25 mouse cellular contexts compared by ENCODE assay signal in genomic region chr19:43775433-43775832, GRCm38 (mm10). TPM values are rescaled to one million over a fixed set of nuclear protein-coding genes. Genes with fewer than 3 reads are reported as not detected.
DNase-seq lines count a peak whose midpoint lies in the region; ATAC-seq and TF ChIP-seq lines count a peak whose summit lies in the region.
"Had no signal": no experiment of that assay in that cellular context is flagged by ENCODE, and none has a peak within 500 bp of the region (broad histone marks: within the 10 kb centered on the region; RNA-seq: fewer than 3 reads in every experiment).

No protein-coding gene starts in this region.

- peak overlapping the region; percentile 16; the same call in 1 of the 2 replicates for H3K4me2 ChIP-seq in heart, embryonic 11.5 days
- H3K4me2 ChIP-seq in liver, embryonic 12.5 days = no peak overlapping the region
- H3K4me2 ChIP-seq in midbrain, postnatal 0 days (ENCODE audit: low read depth, low read length, poor library complexity, severe bottlenecking) = no peak overlapping the region
- no peak overlapping the region for H3K4me2 ChIP-seq in hindbrain, embryonic 13.5 days
- H3K4me2 ChIP-seq: embryonic facial prominence, embryonic 12.5 days; heart, embryonic 15.5 days; hindbrain, embryonic 14.5 days had no signal

- H3K4me3 ChIP-seq in heart, embryonic 11.5 days (ENCODE audit: low read depth, low read length) = no peak overlapping the region
- no peak overlapping the region for H3K4me3 ChIP-seq in heart, embryonic 10.5 days
- H3K4me3 ChIP-seq in liver, adult 2 months (ENCODE audit: insufficient read depth, low read depth, low read length) = no peak overlapping the region
- no peak overlapping the region for H3K4me3 ChIP-seq in liver, embryonic 12.5 days
- no peak overlapping the region for H3K4me3 ChIP-seq in small intestine, adult 2 months (ENCODE audit: low read depth, low read length)
- H3K4me3 ChIP-seq in midbrain, postnatal 0 days (ENCODE audit: low read depth, low read length) = no peak overlapping the region
- no peak overlapping the region for H3K4me3 ChIP-seq in hindbrain, embryonic 13.5 days
- H3K4me3 ChIP-seq: embryonic facial prominence, embryonic 12.5 days; gastrocnemius, adult 2 months; heart, embryonic 15.5 days had no signal

- H3K27me3 ChIP-seq in heart, embryonic 11.5 days (ENCODE audit: control insufficient read depth, insufficient read depth, low read length) = no peaks in the 10 kb centered on the region
- no peaks in the 10 kb centered on the region for H3K27me3 ChIP-seq in heart, embryonic 10.5 days (ENCODE audit: insufficient read depth, poor library complexity, severe bottlenecking)
- H3K27me3 ChIP-seq in liver, adult 2 months (ENCODE audit: control insufficient read depth, insufficient read depth, low read length) = no peaks in the 10 kb centered on the region
- H3K27me3 ChIP-seq in liver, embryonic 12.5 days (replicated peaks) = no peaks in the 10 kb centered on the region
- H3K27me3 ChIP-seq in small intestine, adult 2 months (ENCODE audit: control insufficient read depth, insufficient read depth, low read length) = no peaks in the 10 kb centered on the region
- H3K27me3 ChIP-seq in midbrain, postnatal 0 days (ENCODE audit: insufficient read depth, low read length) = no peaks in the 10 kb centered on the region
- H3K27me3 ChIP-seq in hindbrain, embryonic 13.5 days = no peaks in the 10 kb centered on the region
- H3K27me3 ChIP-seq: embryonic facial prominence, embryonic 12.5 days; heart, embryonic 15.5 days had no signal

- TF ChIP-seq CTCF in liver, adult 2 months (IDR thresholded peaks at IDR 0.05; ENCODE audit: low read depth, low read length) = no peak
- TF ChIP-seq CTCF in small intestine, adult 2 months (IDR thresholded peaks at IDR 0.05; ENCODE audit: extremely low read depth, insufficient read length, insufficient replicate concordance, low read depth, low read length) = no peak
- TF ChIP-seq CTCF in midbrain, postnatal 0 days (IDR thresholded peaks at IDR 0.05) = no peak

- 24% methylated on average over 10 of the region's 10 CpGs for WGBS in heart, embryonic 11.5 days (ENCODE audit: insufficient replicate concordance)
- WGBS in heart, embryonic 10.5 days = 29% methylated on average over 10 of the region's 10 CpGs
- WGBS in liver, adult 2 months = 14% methylated on average over 10 of the region's 10 CpGs
- 21% methylated on average over 10 of the region's 10 CpGs for WGBS in liver, embryonic 12.5 days (ENCODE audit: insufficient replicate concordance)
- 13% methylated on average over 10 of the region's 10 CpGs for WGBS in small intestine, adult 2 months
- WGBS in midbrain, postnatal 0 days = 87% methylated on average over 10 of the region's 10 CpGs
- 72% methylated on average over 10 of the region's 10 CpGs for WGBS in hindbrain, embryonic 13.5 days

- ATAC-seq in heart, embryonic 11.5 days (replicated peaks; ENCODE audit: insufficient number of reproducible peaks, low FRiP score, low TSS enrichment) = no peak
- ATAC-seq in liver, embryonic 12.5 days = no peak
- ATAC-seq in midbrain, postnatal 0 days (ENCODE audit: low FRiP score) = no peak
- ATAC-seq in hindbrain, embryonic 13.5 days (ENCODE audit: low FRiP score) = no peak
- ATAC-seq: activated CD4-positive, CD25-positive, alpha-beta regulatory T cell, adult 4 months; CD4-positive, CD25-positive, alpha-beta regulatory T cell, adult 4 months; forebrain, embryonic 16.5 days; Patski had no signal

- no peak for DNase-seq in heart, embryonic 10.5 days (ENCODE audit: low spot score)
- peak; percentile 65 for DNase-seq in liver, adult 2 months (ENCODE audit: extremely low read depth, low read depth, low spot score)
- no peak for DNase-seq in midbrain, postnatal 0 days (ENCODE audit: low spot score)
- DNase-seq: adrenal gland, postnatal 14 days; B cell, adult 2 months; cerebellum, adult 11-12 months; cerebellum, adult 9-10 months; cerebellum, postnatal 25 days; gastrocnemius, adult 2 months; gastrocnemius, postnatal 36 days; heart, adult 11 months; heart, postnatal 14 days had no signal

- no peak overlapping the region for H3K27ac ChIP-seq in heart, embryonic 11.5 days (ENCODE audit: low read depth, low read length)
- no peak overlapping the region for H3K27ac ChIP-seq in heart, embryonic 10.5 days
- peak overlapping the region; percentile 39 for H3K27ac ChIP-seq in liver, adult 2 months (replicated peaks; ENCODE audit: insufficient read depth, low read depth, low read length)
- H3K27ac ChIP-seq in liver, embryonic 12.5 days = no peak overlapping the region
- peak overlapping the region; percentile 95 for H3K27ac ChIP-seq in small intestine, adult 2 months (ENCODE audit: insufficient read depth, low read depth, low read length)
- H3K27ac ChIP-seq in midbrain, postnatal 0 days (ENCODE audit: low read depth, low read length) = no peak overlapping the region
- no peak overlapping the region for H3K27ac ChIP-seq in hindbrain, embryonic 13.5 days
- H3K27ac ChIP-seq: embryonic facial prominence, embryonic 12.5 days; gastrocnemius, adult 2 months; heart, embryonic 15.5 days; hindbrain, embryonic 14.5 days had no signal

- H3K36me3 ChIP-seq in heart, embryonic 11.5 days (ENCODE audit: control insufficient read depth, insufficient read depth, low read length) = no peaks in the 10 kb centered on the region
- no peaks in the 10 kb centered on the region for H3K36me3 ChIP-seq in heart, embryonic 10.5 days
- H3K36me3 ChIP-seq in liver, adult 2 months (ENCODE audit: control insufficient read depth, insufficient read depth, low read length) = no peaks in the 10 kb centered on the region
- H3K36me3 ChIP-seq in liver, embryonic 12.5 days = no peaks in the 10 kb centered on the region
- H3K36me3 ChIP-seq in small intestine, adult 2 months (ENCODE audit: control insufficient read depth, insufficient read depth, low read length) = no peaks in the 10 kb centered on the region
- H3K36me3 ChIP-seq in midbrain, postnatal 0 days (ENCODE audit: insufficient read depth, low read length) = no peaks in the 10 kb centered on the region
- H3K36me3 ChIP-seq in hindbrain, embryonic 13.5 days = no peaks in the 10 kb centered on the region
- H3K36me3 ChIP-seq: embryonic facial prominence, embryonic 12.5 days; heart, embryonic 15.5 days had no signal

- no peaks in the 10 kb centered on the region for H3K4me1 ChIP-seq in heart, embryonic 11.5 days (ENCODE audit: control insufficient read depth, insufficient read depth, low read length)
- H3K4me1 ChIP-seq in heart, embryonic 10.5 days = no peaks in the 10 kb centered on the region
- H3K4me1 ChIP-seq in liver, adult 2 months (ENCODE audit: control insufficient read depth, insufficient read depth, low read length) = peaks cover 15% of the 10 kb centered on the region
- peaks cover 30% of the 10 kb centered on the region for H3K4me1 ChIP-seq in liver, embryonic 12.5 days
- H3K4me1 ChIP-seq in small intestine, adult 2 months (ENCODE audit: control insufficient read depth, insufficient read depth, insufficient read length, low read length) = peaks cover 10% of the 10 kb centered on the region; the same call in 1 of the 2 replicates
- H3K4me1 ChIP-seq in midbrain, postnatal 0 days (ENCODE audit: insufficient read depth, low read length) = no peaks in the 10 kb centered on the region
- no peaks in the 10 kb centered on the region for H3K4me1 ChIP-seq in hindbrain, embryonic 13.5 days (replicated peaks)
- H3K4me1 ChIP-seq: embryonic facial prominence, embryonic 12.5 days; heart, embryonic 15.5 days had no signal

- no peaks in the 10 kb centered on the region for H3K9me3 ChIP-seq in heart, embryonic 11.5 days (replicated peaks; ENCODE audit: control insufficient read depth, low read length)
- no peaks in the 10 kb centered on the region for H3K9me3 ChIP-seq in heart, embryonic 10.5 days
- H3K9me3 ChIP-seq in liver, embryonic 12.5 days (replicated peaks) = no peaks in the 10 kb centered on the region
- H3K9me3 ChIP-seq in midbrain, postnatal 0 days (ENCODE audit: low read length) = no peaks in the 10 kb centered on the region
- H3K9me3 ChIP-seq in hindbrain, embryonic 13.5 days = no peaks in the 10 kb centered on the region
- H3K9me3 ChIP-seq: embryonic facial prominence, embryonic 12.5 days; heart, embryonic 15.5 days had no signal

- H3K9ac ChIP-seq in heart, embryonic 11.5 days (ENCODE audit: low read depth, low read length) = no peak overlapping the region
- H3K9ac ChIP-seq in liver, adult 2 months (ENCODE audit: low read depth, low read length) = no peak overlapping the region
- H3K9ac ChIP-seq in liver, embryonic 12.5 days = no peak overlapping the region
- no peak overlapping the region for H3K9ac ChIP-seq in midbrain, postnatal 0 days (replicated peaks; ENCODE audit: low read length, poor library complexity, severe bottlenecking)
- H3K9ac ChIP-seq in hindbrain, embryonic 13.5 days = no peak overlapping the region
- H3K9ac ChIP-seq: embryonic facial prominence, embryonic 12.5 days; heart, embryonic 15.5 days; hindbrain, embryonic 14.5 days had no signal

- H3K79me2 ChIP-seq in liver, adult 2 months (ENCODE audit: control insufficient read depth, insufficient read depth, low read length) = no peaks in the 10 kb centered on the region

- no peak for TF ChIP-seq POLR2A in liver, adult 2 months (IDR thresholded peaks at IDR 0.05; ENCODE audit: extremely low read depth, insufficient read depth, low read length)
- no peak for TF ChIP-seq POLR2A in small intestine, adult 2 months (IDR thresholded peaks at IDR 0.05; ENCODE audit: low read depth, low read length)

RNA-seq across cellular contexts. Expression of gene Abcc2, which starts 6.6 kb away (rescaled TPM):
- 0.03 and 0.04 TPM in 2 replicates for polyA plus RNA-seq in heart, embryonic 11.5 days (2014; fragmentation: Nextera tagmentation; extraction: Ambion mirVana)
- polyA plus RNA-seq in heart, embryonic 10.5 days (2016; fragmentation: Nextera tagmentation; extraction: Ambion mirVana) = 0.05 and 0.31 TPM in 2 replicates
- total RNA-seq in liver, adult 2 months (2014; rRNA removed) = 488 and 590 TPM in 2 replicates
- 230 and 298 TPM in 2 replicates for polyA plus RNA-seq in liver, adult 2 months (2012; rRNA removed)
- polyA plus RNA-seq in liver, embryonic 12.5 days (2016; fragmentation: Nextera tagmentation; extraction: Ambion mirVana) = 8.2 and 8.8 TPM in 2 replicates
- 25.3 and 49.5 TPM in 2 replicates for polyA plus RNA-seq in small intestine, adult 2 months (2012; rRNA removed)
- total RNA-seq in midbrain, postnatal 0 days (2014; rRNA removed) = 0.09 and 0.22 TPM in 2 replicates
- polyA plus RNA-seq in midbrain, postnatal 0 days (2015; fragmentation: Nextera tagmentation; extraction: Ambion mirVana) = 0.07 and 0.11 TPM in 2 replicates
- polyA plus RNA-seq in hindbrain, embryonic 13.5 days (2015; fragmentation: Nextera tagmentation; extraction: Ambion mirVana) = 0.06 and 0.19 TPM in 2 replicates
- total RNA-seq: gastrocnemius, adult 2 months; gastrocnemius, postnatal 36 days; heart, postnatal 14 days; hematopoietic stem cell, adult 5-6 weeks had no signal
- polyA plus RNA-seq: activated CD4-positive, CD25-positive, alpha-beta regulatory T cell, adult 4 months; CD4-positive, CD25-positive, alpha-beta regulatory T cell, adult 4 months; forebrain, embryonic 11.5 days; forebrain, embryonic 16.5 days; Patski had no signal

RNA-seq across cellular contexts. Expression of gene Cox15, which starts 22.6 kb away (rescaled TPM):
- polyA plus RNA-seq in heart, embryonic 11.5 days (2014; fragmentation: Nextera tagmentation; extraction: Ambion mirVana) = 8.8 and 10.4 TPM in 2 replicates
- polyA plus RNA-seq in heart, embryonic 10.5 days (2016; fragmentation: Nextera tagmentation; extraction: Ambion mirVana) = 16.0 and 17.5 TPM in 2 replicates
- total RNA-seq in liver, adult 2 months (2014; rRNA removed) = 9.2 and 10.2 TPM in 2 replicates
- 10.6 and 10.9 TPM in 2 replicates for polyA plus RNA-seq in liver, adult 2 months (2012; rRNA removed)
- polyA plus RNA-seq in liver, embryonic 12.5 days (2016; fragmentation: Nextera tagmentation; extraction: Ambion mirVana) = 9.7 and 10.4 TPM in 2 replicates
- polyA plus RNA-seq in small intestine, adult 2 months (2012; rRNA removed) = 6.5 and 9.8 TPM in 2 replicates
- total RNA-seq in midbrain, postnatal 0 days (2014; rRNA removed) = 22.3 and 32.7 TPM in 2 replicates
- 9.4 and 10.6 TPM in 2 replicates for polyA plus RNA-seq in midbrain, postnatal 0 days (2015; fragmentation: Nextera tagmentation; extraction: Ambion mirVana)
- polyA plus RNA-seq in hindbrain, embryonic 13.5 days (2015; fragmentation: Nextera tagmentation; extraction: Ambion mirVana) = 12.0 and 13.1 TPM in 2 replicates

RNA-seq across cellular contexts. Expression of gene Cutc, which starts 22.6 kb away (rescaled TPM):
- polyA plus RNA-seq in heart, embryonic 11.5 days (2014; fragmentation: Nextera tagmentation; extraction: Ambion mirVana) = 8.6 and 10.9 TPM in 2 replicates
- 10.1 and 14.9 TPM in 2 replicates for polyA plus RNA-seq in heart, embryonic 10.5 days (2016; fragmentation: Nextera tagmentation; extraction: Ambion mirVana)
- total RNA-seq in liver, adult 2 months (2014; rRNA removed) = 17.0 and 17.8 TPM in 2 replicates
- 7.5 and 7.9 TPM in 2 replicates for polyA plus RNA-seq in liver, adult 2 months (2012; rRNA removed)
- polyA plus RNA-seq in liver, embryonic 12.5 days (2016; fragmentation: Nextera tagmentation; extraction: Ambion mirVana) = 14.5 and 16.5 TPM in 2 replicates
- 1.3 and 4.1 TPM in 2 replicates for polyA plus RNA-seq in small intestine, adult 2 months (2012; rRNA removed)
- total RNA-seq in midbrain, postnatal 0 days (2014; rRNA removed) = 2.7 and 5.2 TPM in 2 replicates
- polyA plus RNA-seq in midbrain, postnatal 0 days (2015; fragmentation: Nextera tagmentation; extraction: Ambion mirVana) = 7.8 and 8.0 TPM in 2 replicates
- polyA plus RNA-seq in hindbrain, embryonic 13.5 days (2015; fragmentation: Nextera tagmentation; extraction: Ambion mirVana) = 8.0 and 10.0 TPM in 2 replicates

Comparison
In these comparisons a context has a peak if more than half of its experiments do, and no peak if none do; other contexts are left out.
1. H3K27ac ChIP-seq: peak in liver, adult 2 months (single experiment) and small intestine, adult 2 months (single experiment); none in heart, embryonic 11.5 days (single experiment), heart, embryonic 10.5 days (single experiment), liver, embryonic 12.5 days (single experiment), midbrain, postnatal 0 days (single experiment) and hindbrain, embryonic 13.5 days (single experiment).